Mouse (Mus musculus) bone marrow, adult 2 months (tissue): ENCODE data around the gene Med14. TPM values are rescaled to one million over a fixed set of nuclear protein-coding genes. Genes with fewer than 3 reads are reported as not detected.
A peak's percentile ranks its signal among the peaks of the same experiment; 100 is the strongest.

ENCODE experiments used
- H3K27ac ChIP-seq: fragments of 200-500 bp; 2 replicates; pipeline ENCODE4 v1.5.1; 2012; ENCODE audit warnings: low read depth, mild to moderate bottlenecking, control low read depth, inconsistent platforms, low read length; ENCODE audit not compliant: control insufficient read depth, poor library complexity, insufficient read depth
- H3K4me1 ChIP-seq: fragments of 200-500 bp; 2 replicates; pipeline ENCODE4 v1.6.1; 2011; ENCODE audit warnings: low read length; ENCODE audit not compliant: control insufficient read depth, insufficient read depth
- H3K4me3 ChIP-seq: fragments of 200-500 bp; replicated peaks from 2 replicates; pipeline ENCODE3; 2011; ENCODE audit warnings: mild to moderate bottlenecking, low read depth, low read length, control low read depth; ENCODE audit not compliant: control insufficient read depth
- CTCF ChIP-seq: fragments of 200-500 bp; IDR thresholded peaks from 2 replicates; pipeline ENCODE4 v1.5.1; 2011; ENCODE audit warnings: low read length, control low read depth; ENCODE audit not compliant: control insufficient read depth, insufficient read depth
- POLR2A ChIP-seq: fragments of 200-500 bp; IDR thresholded peaks from 2 replicates; pipeline ENCODE4 v1.6.1; 2011; ENCODE audit warnings: low read depth, mild to moderate bottlenecking, control low read depth, low read length, borderline replicate concordance; ENCODE audit not compliant: control insufficient read depth
- WGBS: fragments of 180-500 bp; shearing (Covaris S2); methylation state at CpG from one replicate; pipeline ENCODE4 v1.1.7; 2018; 5-methylcytosine and 5-hydroxymethylcytosine counted together
- polyA plus RNA-seq: library from polyadenylated mRNA; stranded (reverse); fragments of >200 nt; gene quantifications from 2 replicates; pipeline ENCODE4 v1.2.4, GENCODE M21; 2011; ENCODE audit warnings: low replicate concordance; ENCODE audit not compliant: missing spikeins, insufficient read depth, insufficient read length

Med14 gene
- polyA plus RNA-seq, 1 experiment, result 5.5 TPM

- Histone ChIP-seq H3K4me3 (no peak overlapping the region), H3K4me1 (no peaks in the 10 kb centered on the region), H3K27ac (no peak overlapping the region)
- TF ChIP-seq POLR2A (no peak), CTCF (no peak)
- 30% methylated on average over 3 of the region's 3 CpGs for WGBS
Measured at GRCm38 (mm10) chrX:12763127-12763834, 1.4 kb upstream of the Med14 start.

GRCm38 (mm10) chrX:12762334-12763126 is 657 bp upstream of the Med14 start:
- peak overlapping the region; percentile 65 for H3K4me3 ChIP-seq
- WGBS, result 11% methylated on average over 31 of the region's 32 CpGs
- TF ChIP-seq POLR2A (no peak), CTCF (no peak)
- H3K27ac ChIP-seq, result peak overlapping the region; percentile 99
- H3K4me1 ChIP-seq, result no peaks in the 10 kb centered on the region

GRCm38 (mm10) chrX:12761259-12761625 is 631 bp downstream of the Med14 start:
- Histone ChIP-seq H3K4me3 (peak overlapping the region; percentile 93), H3K27ac (peak overlapping the region; percentile 99), H3K4me1 (no peaks in the 10 kb centered on the region)
- 8% methylated on average over 25 of the region's 25 CpGs for WGBS
- no peak for TF ChIP-seq POLR2A
- no peak for TF ChIP-seq CTCF

- Histone ChIP-seq H3K4me3 (peak overlapping the region; percentile 93), H3K27ac (no peak overlapping the region), H3K4me1 (no peaks in the 10 kb centered on the region)
- 11% methylated on average over 8 of the region's 8 CpGs for WGBS
- TF ChIP-seq CTCF, result no peak
- TF ChIP-seq POLR2A, result no peak
Measured at GRCm38 (mm10) chrX:12760501-12760900, 1.4 kb downstream of the Med14 start.

- no peak overlapping the region for H3K4me3 ChIP-seq
- H3K4me1 ChIP-seq, result no peaks in the 10 kb centered on the region
- 30% methylated on average over 5 of the region's 5 CpGs for WGBS
- no peak overlapping the region for H3K27ac ChIP-seq
- TF ChIP-seq CTCF, result no peak
Measured at GRCm38 (mm10) chrX:12759625-12760024, 2.2 kb downstream of the Med14 start.

GRCm38 (mm10) chrX:12747886-12748285 is 14.0 kb downstream of the Med14 start:
- WGBS, result 91% methylated on average over 4 of the region's 4 CpGs
- Histone ChIP-seq H3K27ac (no peak overlapping the region), H3K4me1 (no peaks in the 10 kb centered on the region), H3K4me3 (no peak overlapping the region)
- TF ChIP-seq POLR2A (no peak), CTCF (no peak)

- TF ChIP-seq POLR2A, result no peak
- TF ChIP-seq CTCF, result no peak
- no peak overlapping the region for H3K4me3 ChIP-seq
- whole genome bisulfite sequencing, result 89% methylated on average over 3 of the region's 3 CpGs
Measured at GRCm38 (mm10) chrX:12746729-12747128, 15.1 kb downstream of the Med14 start.

GRCm38 (mm10) chrX:12740396-12740795 is 21.5 kb downstream of the Med14 start:
- TF ChIP-seq CTCF (no peak), POLR2A (no peak)
- Histone ChIP-seq H3K4me1 (no peaks in the 10 kb centered on the region), H3K27ac (no peak overlapping the region), H3K4me3 (no peak overlapping the region)

More at GRCm38 (mm10) chrX:12746729-12747128, 15.1 kb downstream of the Med14 start:
- Histone ChIP-seq H3K4me1 (no peaks in the 10 kb centered on the region), H3K27ac (no peak overlapping the region)

GRCm38 (mm10) chrX:12716036-12716435 is 45.8 kb downstream of the Med14 start:
- no peak for TF ChIP-seq CTCF
- TF ChIP-seq POLR2A, result no peak
- H3K27ac ChIP-seq, result no peak overlapping the region
- H3K4me3 ChIP-seq, result no peak overlapping the region
- no peaks in the 10 kb centered on the region for H3K4me1 ChIP-seq
- WGBS, result 86% methylated on average over 4 of the region's 4 CpGs
